Mouse (Mus musculus) mesoderm, embryonic 11.5 days (tissue): ENCODE data around the gene Ddb1.

Experiments
- DNase-seq: peaks from one replicate; pipeline ENCODE4 v3.0.0-alpha.2; 2012; ENCODE audit warnings: low read depth, low spot score

The Ddb1 gene

DNA sequence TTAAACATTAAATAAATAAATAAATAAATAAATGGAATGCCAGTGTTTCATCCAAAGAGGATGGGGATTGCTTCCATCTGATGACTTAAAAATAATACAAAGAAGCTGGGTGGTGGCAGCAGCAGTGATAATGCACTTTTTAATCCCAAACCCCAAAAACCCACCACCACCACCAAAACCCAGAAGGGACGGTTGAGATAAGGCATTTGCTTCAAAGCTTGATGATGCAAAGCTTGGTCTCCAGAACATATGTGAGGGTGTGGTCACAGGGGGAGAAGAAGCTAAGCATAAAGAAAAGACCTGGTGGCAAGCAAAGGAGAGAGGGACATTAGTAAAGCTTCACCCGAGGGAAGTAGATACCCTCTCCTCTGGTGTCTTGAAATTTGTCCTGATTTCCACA is 56.8 kb downstream of the Ddb1 start:
- no peak for DNase-seq

- no peak for DNase-seq
Observed at GRCm38 (mm10) chr19:10662665-10663064, 57.5 kb downstream of the Ddb1 start.

DNA sequence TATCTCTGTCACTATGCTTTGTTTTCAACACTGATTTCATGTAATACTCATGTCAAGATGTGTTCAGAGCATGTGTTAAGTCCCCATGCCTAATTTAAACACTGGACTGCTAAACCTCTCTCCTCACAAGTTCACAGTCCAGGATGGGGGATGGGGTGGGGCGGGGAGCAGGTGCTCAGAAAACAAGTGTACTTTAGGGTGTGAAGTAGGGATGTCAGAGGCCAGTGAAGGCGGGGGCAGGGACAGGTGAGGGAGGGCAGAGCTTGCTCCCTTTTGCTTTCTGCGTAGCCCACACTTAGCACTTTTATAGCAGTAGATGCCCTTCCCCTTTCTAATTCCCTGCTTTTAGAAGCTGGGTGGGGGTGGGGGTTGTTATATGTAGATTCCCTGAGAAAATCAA is 60.0 kb downstream of the Ddb1 start:
- no peak for DNase-seq

- DNase-seq: peak; percentile 60
Observed at GRCm38 (mm10) chr19:10665499-10665898, 60.4 kb downstream of the Ddb1 start.

DNA sequence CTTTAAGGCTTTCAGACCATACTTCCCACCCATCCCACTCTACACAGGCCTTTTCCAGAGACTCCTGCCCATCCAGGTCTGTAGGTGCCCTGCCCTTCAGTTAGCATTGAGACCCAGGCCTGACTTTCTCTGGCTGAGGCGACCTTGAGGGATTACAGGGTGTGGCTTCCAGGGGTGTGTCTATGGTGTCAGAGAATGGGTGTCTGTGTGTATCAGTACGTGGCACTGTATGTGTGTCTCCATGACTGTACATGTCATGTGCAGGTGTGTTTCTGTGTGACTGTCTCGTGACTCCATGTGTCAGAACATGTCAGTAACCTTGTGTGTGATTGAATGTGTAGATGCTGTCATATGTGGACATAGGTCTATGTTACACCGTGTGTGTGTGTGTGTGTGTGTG is 66.2 kb downstream of the Ddb1 start:
- DNase-seq: no peak

DNA sequence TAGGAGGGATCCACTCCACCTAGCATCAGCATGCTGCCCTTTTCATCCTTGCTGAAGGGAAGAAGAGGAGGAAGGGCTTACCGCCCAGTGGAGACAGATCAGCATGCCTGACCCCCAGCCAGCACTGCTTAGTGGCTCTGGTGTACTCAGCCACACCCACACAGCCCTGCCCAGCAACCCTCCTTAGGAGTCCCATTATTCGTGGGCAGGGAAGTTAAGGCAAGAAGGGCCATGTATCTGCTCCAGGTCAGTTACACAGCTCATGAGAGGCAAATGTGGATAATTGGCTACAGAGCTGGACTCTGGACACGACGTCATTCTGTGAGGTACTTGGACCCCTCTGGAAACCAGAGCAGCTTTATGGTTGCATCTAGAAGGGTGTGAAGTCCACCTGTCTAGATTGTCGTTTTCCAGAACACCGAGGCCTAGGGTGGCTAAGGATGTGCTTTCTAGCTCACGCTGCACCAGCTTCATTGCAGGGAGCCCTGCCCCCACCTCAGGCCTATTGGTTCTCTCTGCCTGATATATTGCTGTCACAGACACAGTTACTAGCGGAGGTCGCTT is 66.8 kb downstream of the Ddb1 start:
- no peak for DNase-seq

- DNase-seq: no peak
Observed at GRCm38 (mm10) chr19:10673275-10673674, 68.1 kb downstream of the Ddb1 start.

DNA sequence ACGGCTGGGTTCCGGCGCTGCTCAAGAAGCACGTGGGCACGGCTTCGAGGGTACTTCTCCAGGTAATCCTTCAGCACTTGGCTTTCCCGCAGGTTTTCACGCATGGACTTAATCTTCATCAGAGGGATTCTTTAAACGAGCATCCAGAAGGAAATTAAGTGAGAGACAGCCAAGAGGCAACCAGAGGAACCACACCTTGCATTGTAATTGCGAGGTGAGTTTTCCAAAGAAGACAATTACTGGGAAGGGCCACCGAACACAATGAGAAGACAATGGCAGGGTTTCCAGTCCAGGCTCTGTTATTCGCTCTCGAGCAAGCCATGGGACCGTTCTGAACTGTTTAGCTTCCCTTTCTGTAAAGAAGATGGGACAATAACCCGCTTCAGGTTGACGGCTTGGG is 71.5 kb downstream of the Ddb1 start:
- no peak for DNase-seq

DNA sequence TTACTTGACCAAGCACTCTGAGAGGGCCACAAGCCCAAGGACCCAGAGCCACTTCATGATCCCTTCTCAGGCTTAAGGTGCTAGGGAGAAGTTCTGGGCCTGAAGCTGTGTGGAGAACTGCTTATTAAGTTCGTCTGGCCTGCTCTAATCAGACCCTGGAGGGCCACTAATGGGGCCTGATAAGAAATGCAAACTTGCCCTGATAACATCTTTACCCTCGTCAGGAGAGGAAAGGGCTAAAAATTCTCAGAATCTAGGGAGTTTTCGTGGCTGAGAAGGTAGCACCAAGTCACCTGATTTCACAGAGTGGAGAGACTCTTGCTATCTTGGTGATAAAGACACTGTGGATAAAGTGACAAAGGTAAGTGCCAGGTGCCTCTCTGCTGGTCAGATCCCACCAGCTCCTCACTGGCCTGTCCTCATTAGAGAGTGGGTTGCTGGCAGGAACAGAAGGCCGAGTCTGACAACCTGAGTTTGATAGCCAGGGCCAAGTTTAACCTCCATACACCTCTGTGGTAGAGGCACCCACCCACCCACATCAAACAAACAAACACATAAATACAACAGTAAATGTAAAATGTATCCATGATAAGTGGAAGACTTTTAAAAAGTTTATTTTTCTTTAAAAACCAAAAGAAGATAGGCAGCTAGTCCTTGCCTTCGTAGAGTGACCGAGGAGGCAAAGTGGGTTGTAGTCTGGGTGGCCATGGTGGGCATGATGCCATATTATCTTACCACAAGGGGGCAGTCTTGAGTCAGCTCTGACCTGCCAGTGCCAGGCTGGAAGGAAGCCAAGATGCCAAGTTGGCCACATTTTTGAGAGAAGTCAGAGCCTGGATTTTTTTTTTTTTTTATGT is 73.0 kb downstream of the Ddb1 start, which contains the start of gene Pga5:
Gene Pga5, minus strand, starts transcription at position 157 of the 857 bp plus-strand sequence.
- DNase-seq: peak; percentile 79

DNA sequence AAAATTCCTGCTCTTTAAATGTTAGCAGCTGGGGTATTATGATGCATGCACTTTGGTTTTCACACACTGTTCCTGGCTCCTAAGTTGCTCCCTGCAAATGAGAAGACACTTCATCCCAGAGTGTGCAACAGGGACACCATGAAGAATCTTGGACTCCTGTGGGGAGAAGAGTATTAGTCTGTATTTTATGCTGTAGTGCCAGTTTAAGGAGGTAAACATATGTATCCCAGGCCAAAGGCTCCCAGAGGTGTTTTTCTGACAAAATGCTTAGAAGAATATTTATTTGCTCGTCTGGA is 73.6 kb downstream of the Ddb1 start:
- DNase-seq: no peak
